Mouse (Mus musculus) forebrain, embryonic 11.5 days (tissue): ENCODE results near the gene 9830107B12Rik. TPM values are rescaled to one million over a fixed set of nuclear protein-coding genes. Genes with fewer than 3 reads are reported as not detected.
"Not testable (repeated sequence)": the region's sequence is repeated elsewhere in the genome, so short reads cannot be mapped to it uniquely, and the experiment has no call there.

Source experiments
- ATAC-seq: fragments of 200-750 bp; cut with Nextera tagmentation; replicated peaks from 2 replicates; pipeline ENCODE4 v1.8.0; 2017; ENCODE audit warnings: moderate TSS enrichment; ENCODE audit not compliant: low FRiP score
- DNase-seq: peaks from one replicate; pipeline ENCODE4 v3.0.0-alpha.2; 2017; ENCODE audit warnings: low spot score
- H3K27ac ChIP-seq: fragments of 300-500 bp; sonication (generic); 2 replicates; pipeline ENCODE4 v1.5.1; 2014; ENCODE audit warnings: low read depth, low read length
- H3K27me3 ChIP-seq: fragments of 300-500 bp; sonication (generic); 2 replicates; pipeline ENCODE4 v1.6.1; 2014; ENCODE audit warnings: mild to moderate bottlenecking, low read length, mixed read lengths; ENCODE audit not compliant: control insufficient read depth, insufficient read depth
- H3K36me3 ChIP-seq: fragments of 300-500 bp; sonication (generic); 2 replicates; pipeline ENCODE4 v1.6.1; 2014; ENCODE audit warnings: mild to moderate bottlenecking, low read length, moderate library complexity, mixed read lengths; ENCODE audit not compliant: control insufficient read depth, insufficient read depth
- H3K4me1 ChIP-seq: fragments of 300-500 bp; sonication (generic); replicated peaks from 2 replicates; pipeline ENCODE4 v1.6.1; 2014; ENCODE audit warnings: low read length, mixed read lengths; ENCODE audit not compliant: control insufficient read depth, insufficient read depth
- H3K4me2 ChIP-seq: fragments of 300-500 bp; sonication (generic); 2 replicates; pipeline ENCODE4 v1.6.1; 2014; ENCODE audit warnings: low read depth, mild to moderate bottlenecking, low read length, moderate library complexity, mixed read lengths; ENCODE audit not compliant: severe bottlenecking
- H3K4me3 ChIP-seq: fragments of 300-500 bp; sonication (generic); 2 replicates; pipeline ENCODE4 v1.5.1; 2014; ENCODE audit warnings: low read depth, low read length
- H3K9ac ChIP-seq: fragments of 300-500 bp; sonication (generic); 2 replicates; pipeline ENCODE4 v1.6.1; 2014; ENCODE audit warnings: low read length
- H3K9me3 ChIP-seq: fragments of 300-500 bp; sonication (generic); 2 replicates; pipeline ENCODE4 v1.6.1; 2016; ENCODE audit warnings: low read length, mixed read lengths; ENCODE audit not compliant: control insufficient read depth
- WGBS: fragments of 180-500 bp; shearing (Covaris S2); extraction: QIAGEN DNeasy Blood & Tissue Kit; methylation state at CpG from one replicate; pipeline ENCODE4 v1.1.7; 2014; 5-methylcytosine and 5-hydroxymethylcytosine counted together
- polyA plus RNA-seq: library from polyadenylated mRNA; unstranded; fragments of >200 nt; fragmentation: Nextera tagmentation; extraction: Ambion mirVana; gene quantifications from 2 replicates; pipeline ENCODE4 v1.2.1, GENCODE M21; 2014

9830107B12Rik gene
- polyA plus RNA-seq, result not detected in 2 replicates

- Histone ChIP-seq H3K4me3 (no peak within 1 kb of the TSS), H3K9ac (no peak within 1 kb of the TSS), H3K4me2 (no peak within 1 kb of the TSS), H3K36me3 (no peaks in the 10 kb centered on the region), H3K27ac (no peak within 1 kb of the TSS), H3K27me3 (no peaks in the 10 kb centered on the region), H3K9me3 (no peaks in the 10 kb centered on the region; the same call in 1 of the 2 replicates), H3K4me1 (no peaks in the 10 kb centered on the region)
- 85% methylated on average over 3 of the region's 3 CpGs for WGBS
- ATAC-seq (no peak), DNase-seq (peak; percentile 36)
Measured at GRCm38 (mm10) chr17:48146120-48146519, at the start of gene 9830107B12Rik. Gene 9830107B12Rik (minus strand): TSS chr17:48146268.

GRCm38 (mm10) chr17:48192366-48192765 is 46.3 kb upstream of the 9830107B12Rik start:
- WGBS, result 85% methylated on average over 2 of the region's 2 CpGs
- H3K4me1 ChIP-seq, result no peaks in the 10 kb centered on the region
- no peak overlapping the region for H3K4me3 ChIP-seq
- H3K36me3 ChIP-seq, result no peaks in the 10 kb centered on the region
- H3K27ac ChIP-seq, result no peak overlapping the region
- ATAC-seq (no peak), DNase-seq (no peak)
- H3K4me2 ChIP-seq, result no peak overlapping the region
- no peaks in the 10 kb centered on the region for H3K27me3 ChIP-seq
- no peaks in the 10 kb centered on the region for H3K9me3 ChIP-seq
- H3K9ac ChIP-seq, result no peak overlapping the region

- Histone ChIP-seq H3K9ac (no peak overlapping the region), H3K4me3 (no peak overlapping the region), H3K36me3 (no peaks in the 10 kb centered on the region), H3K4me1 (no peaks in the 10 kb centered on the region), H3K27ac (no peak overlapping the region), H3K4me2 (no peak overlapping the region), H3K9me3 (no peaks in the 10 kb centered on the region), H3K27me3 (no peaks in the 10 kb centered on the region)
- ATAC-seq (no peak), DNase-seq (no peak)
- 80% methylated on average over 5 of the region's 5 CpGs for WGBS
Measured at GRCm38 (mm10) chr17:48185252-48185651, 39.2 kb upstream of the 9830107B12Rik start.

GRCm38 (mm10) chr17:48167103-48167502 is 21.0 kb upstream of the 9830107B12Rik start, which contains the start of gene A530064D06Rik:
Gene A530064D06Rik (minus strand): TSS chr17:48167275.
- not testable (repeated sequence) for H3K9ac ChIP-seq, ATAC-seq, H3K4me1 ChIP-seq, H3K9me3 ChIP-seq, H3K36me3 ChIP-seq, H3K4me3 ChIP-seq, DNase-seq, H3K4me2 ChIP-seq, H3K27ac ChIP-seq, H3K27me3 ChIP-seq
- WGBS, result 97% methylated on average over 2 of the region's 2 CpGs

- 68% methylated on average over 1 of the region's 1 CpGs for WGBS
- Histone ChIP-seq H3K4me1 (no peaks in the 10 kb centered on the region), H3K9ac (no peak overlapping the region), H3K4me2 (no peak overlapping the region), H3K27me3 (no peaks in the 10 kb centered on the region), H3K27ac (no peak overlapping the region), H3K4me3 (no peak overlapping the region), H3K36me3 (no peaks in the 10 kb centered on the region), H3K9me3 (no peaks in the 10 kb centered on the region)
- ATAC-seq (no peak), DNase-seq (no peak)
Measured at GRCm38 (mm10) chr17:48157382-48158076, 11.5 kb upstream of the 9830107B12Rik start.

GRCm38 (mm10) chr17:48132810-48133209 is 13.3 kb downstream of the 9830107B12Rik start:
- no peaks in the 10 kb centered on the region for H3K9me3 ChIP-seq
- no peak overlapping the region for H3K9ac ChIP-seq
- WGBS, result 89% methylated on average over 2 of the region's 2 CpGs
- no peaks in the 10 kb centered on the region for H3K27me3 ChIP-seq
- DNase-seq (no peak), ATAC-seq (no peak)
- no peaks in the 10 kb centered on the region for H3K36me3 ChIP-seq
- H3K4me2 ChIP-seq, result no peak overlapping the region
- H3K4me1 ChIP-seq, result no peaks in the 10 kb centered on the region
- no peak overlapping the region for H3K27ac ChIP-seq
- H3K4me3 ChIP-seq, result no peak overlapping the region

GRCm38 (mm10) chr17:48120456-48120855 is 25.6 kb downstream of the 9830107B12Rik start:
- ATAC-seq (no peak), DNase-seq (peak; percentile 41)
- Histone ChIP-seq H3K36me3 (no peaks in the 10 kb centered on the region), H3K27me3 (no peaks in the 10 kb centered on the region; the same call in 1 of the 2 replicates), H3K4me2 (no peak overlapping the region), H3K4me3 (no peak overlapping the region), H3K4me1 (no peaks in the 10 kb centered on the region), H3K27ac (no peak overlapping the region), H3K9me3 (no peaks in the 10 kb centered on the region), H3K9ac (no peak overlapping the region)
- 92% methylated on average over 20 of the region's 20 CpGs for WGBS

- Histone ChIP-seq H3K27ac (no peak overlapping the region), H3K9me3 (no peaks in the 10 kb centered on the region), H3K4me1 (no peaks in the 10 kb centered on the region), H3K4me2 (no peak overlapping the region), H3K9ac (no peak overlapping the region), H3K36me3 (no peaks in the 10 kb centered on the region), H3K4me3 (no peak overlapping the region), H3K27me3 (no peaks in the 10 kb centered on the region)
- WGBS, result 21% methylated on average over 3 of the region's 3 CpGs
- DNase-seq (peak; percentile 89), ATAC-seq (no peak; the same call in 1 of the 2 replicates)
Measured at GRCm38 (mm10) chr17:48119656-48120055, 26.4 kb downstream of the 9830107B12Rik start.

GRCm38 (mm10) chr17:48118570-48118969 is 27.5 kb downstream of the 9830107B12Rik start:
- Histone ChIP-seq H3K4me2 (no peak overlapping the region), H3K27me3 (no peaks in the 10 kb centered on the region), H3K36me3 (no peaks in the 10 kb centered on the region), H3K9ac (no peak overlapping the region), H3K4me3 (no peak overlapping the region), H3K9me3 (peaks cover 2% of the 10 kb centered on the region; the same call in 1 of the 2 replicates), H3K27ac (no peak overlapping the region), H3K4me1 (no peaks in the 10 kb centered on the region)
- WGBS, result 56% methylated on average over 1 of the region's 1 CpGs
- peak; percentile 19 for DNase-seq
- ATAC-seq, result no peak
